Mouse (Mus musculus) inflammation-experienced regulatory T-cells, adult 6 months (primary cell): ENCODE results near the gene Celf2. TPM values are rescaled to one million over a fixed set of nuclear protein-coding genes. Genes with fewer than 3 reads are reported as not detected.
A peak's percentile ranks its signal among the peaks of the same experiment; 100 is the strongest.

ENCODE experiments used
- ATAC-seq: one replicate; pipeline ENCODE4 v1.8.0; 2017
- polyA plus RNA-seq, 3 experiments: library from polyadenylated mRNA; unstranded; fragments of 100-300 nt; shearing (Covaris generic); gene quantifications; one replicate each; pipeline ENCODE4 v1.2.1; 2017

Celf2 gene
- polyA plus RNA-seq, 3 experiments from 2014 or later, result 179 to 241 (median 217) TPM

DNA sequence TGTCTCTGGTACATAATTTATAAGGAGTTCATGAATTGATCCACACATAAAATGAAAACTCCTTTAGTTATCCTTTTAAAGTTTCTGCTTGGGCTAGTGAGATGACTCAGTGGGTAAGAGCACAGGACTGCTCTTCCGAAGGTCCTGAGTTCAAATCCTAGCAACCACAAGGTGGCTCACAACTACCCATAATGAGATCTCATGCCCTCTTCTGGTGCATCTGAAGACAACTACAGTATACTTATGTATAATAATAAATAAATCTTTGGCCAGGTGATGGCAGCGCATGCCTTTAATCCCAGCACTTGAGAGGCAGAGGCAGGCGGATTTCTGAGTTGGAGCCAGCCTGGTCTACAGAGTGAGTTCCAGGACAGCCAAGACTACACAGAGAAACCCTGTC is 934.0 kb downstream of the Celf2 start:
- peak; percentile 35 for ATAC-seq

DNA sequence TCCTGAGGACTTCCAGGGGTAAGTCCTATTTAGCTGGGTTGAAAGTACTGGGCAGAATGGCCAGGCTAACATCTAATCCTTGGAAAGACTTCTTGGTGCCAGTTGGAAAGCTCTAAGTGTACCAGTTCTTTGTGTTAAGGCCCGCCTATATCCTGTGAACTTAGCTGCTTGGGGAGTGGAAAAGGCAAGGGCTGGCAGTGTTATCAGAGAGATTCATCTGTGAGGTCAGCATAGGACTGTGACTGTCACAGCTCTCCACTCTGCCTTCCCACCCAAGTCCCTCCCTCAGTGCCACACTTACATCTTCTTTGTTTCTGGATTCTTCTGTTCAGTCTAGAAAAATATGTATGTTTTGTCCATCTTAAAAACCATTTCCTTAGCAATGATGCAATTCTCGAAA is 935.7 kb downstream of the Celf2 start:
- no peak for ATAC-seq

DNA sequence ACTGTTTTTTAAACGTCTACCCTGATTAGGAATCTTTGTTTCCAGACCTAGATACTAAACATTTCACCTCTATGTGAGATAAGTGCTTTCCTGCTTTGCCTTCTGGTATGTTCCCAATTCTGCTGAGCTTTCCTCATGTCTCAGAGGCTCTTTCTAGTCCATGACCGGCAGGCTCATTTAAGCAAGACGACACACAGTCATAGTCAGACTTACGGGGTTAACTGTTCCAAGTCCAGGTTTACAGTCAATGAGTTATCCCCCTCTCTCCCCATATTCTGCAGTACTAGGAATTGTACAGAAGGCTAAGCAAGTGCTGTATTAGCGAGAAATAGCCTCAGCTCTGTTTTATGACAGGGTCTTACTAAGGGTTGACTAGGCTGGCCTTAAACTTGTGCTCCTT is 936.4 kb downstream of the Celf2 start:
- ATAC-seq, result no peak

DNA sequence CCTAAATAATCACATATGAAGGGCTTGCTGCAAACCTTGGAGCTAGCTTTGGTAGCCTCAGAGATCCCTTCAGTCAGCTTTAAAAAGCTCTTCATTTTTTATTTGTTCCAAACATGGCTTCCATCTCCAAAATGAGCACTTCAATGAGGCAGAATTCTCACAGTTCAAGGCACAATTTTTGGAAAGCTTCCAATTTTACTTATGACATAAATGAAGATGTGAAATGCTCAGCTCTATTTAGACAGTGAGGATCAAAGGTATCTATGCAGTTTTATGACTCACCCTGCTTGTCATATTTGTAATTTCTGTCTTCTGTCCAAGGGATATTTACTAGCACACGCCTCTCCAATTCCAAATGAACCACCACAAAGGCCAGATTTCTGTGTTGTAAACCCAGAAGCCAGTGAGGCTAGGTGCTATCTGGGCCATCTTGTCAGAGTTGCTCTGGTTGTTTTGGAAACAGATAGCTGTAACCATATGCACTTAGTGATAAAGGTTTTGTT is 940.3 kb downstream of the Celf2 start:
- ATAC-seq, result peak; percentile 51

DNA sequence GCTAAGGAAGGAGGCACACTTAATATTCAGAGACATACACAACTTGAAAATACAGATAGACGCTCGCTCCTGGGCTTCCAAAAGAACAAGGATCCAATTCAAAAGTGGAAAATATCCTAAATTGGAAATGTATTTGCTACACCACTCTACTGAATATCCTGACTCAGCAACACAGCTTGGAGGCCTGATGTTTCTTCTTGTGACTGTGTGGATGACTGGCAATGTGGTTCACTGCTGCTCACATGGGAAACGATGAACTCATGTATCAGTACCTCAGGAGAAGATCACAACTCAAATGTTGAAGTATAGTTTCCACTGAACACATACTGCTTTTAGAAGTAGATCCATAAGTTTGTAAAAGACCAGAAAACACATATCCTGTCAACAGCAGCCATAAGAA is 944.2 kb downstream of the Celf2 start:
- no peak for ATAC-seq

DNA sequence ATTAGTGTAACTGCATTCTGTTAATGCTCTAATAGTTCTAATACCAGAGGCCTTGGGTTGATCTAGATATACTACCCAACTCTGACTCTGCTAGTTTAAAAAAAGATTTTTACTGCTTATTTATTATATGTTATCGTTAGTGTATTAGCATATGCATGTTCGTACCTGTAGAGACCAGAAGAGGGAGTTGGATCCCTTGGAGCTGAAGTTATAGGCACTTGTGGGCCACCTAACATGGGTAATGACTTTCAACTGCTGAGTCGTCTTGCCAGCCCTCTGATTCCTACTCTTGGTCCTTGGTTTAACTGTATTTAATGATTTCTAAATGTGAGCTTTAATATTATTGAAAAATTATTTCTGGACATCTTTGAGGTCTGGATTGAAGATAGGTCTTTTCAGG is 948.0 kb downstream of the Celf2 start:
- no peak for ATAC-seq

DNA sequence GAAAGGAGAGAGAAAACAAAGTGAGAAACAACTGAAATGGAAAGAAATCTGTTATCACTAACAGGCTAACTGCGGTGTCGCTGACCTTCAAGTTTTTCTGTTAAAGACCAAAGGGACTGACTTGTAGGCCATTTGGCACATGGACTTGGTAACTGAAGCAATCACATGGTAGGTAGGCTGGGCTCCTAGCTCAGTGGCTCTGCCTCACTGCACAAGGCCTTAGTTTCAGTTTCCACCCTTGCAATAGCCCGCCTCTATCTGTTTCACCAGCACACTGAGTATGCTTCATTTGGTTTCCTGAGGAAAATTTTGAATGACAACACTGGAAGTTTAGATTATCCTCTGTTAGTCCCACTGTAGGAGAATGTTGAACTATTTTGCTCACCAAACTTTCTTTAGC is 948.6 kb downstream of the Celf2 start:
- no peak for ATAC-seq

DNA sequence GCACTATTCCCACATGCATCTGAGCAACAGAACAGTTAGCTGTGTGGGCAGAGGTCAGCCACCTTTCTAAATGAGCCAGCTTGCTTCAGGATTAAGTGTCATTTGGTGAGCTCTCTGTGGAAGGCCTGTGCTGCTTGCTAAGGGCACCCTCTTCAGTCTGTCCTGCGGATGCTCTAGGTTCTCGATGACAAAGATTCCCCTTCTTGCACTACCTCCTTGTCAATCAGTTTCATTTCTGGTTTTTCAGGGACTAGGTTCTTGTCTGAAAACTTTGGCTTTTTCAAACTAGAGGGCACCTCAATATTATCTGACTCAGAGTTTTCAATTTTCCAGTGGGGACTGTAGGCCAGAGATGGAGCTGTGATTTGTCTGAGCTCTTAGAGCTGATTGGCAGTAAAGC is 949.8 kb downstream of the Celf2 start:
- ATAC-seq, result no peak

DNA sequence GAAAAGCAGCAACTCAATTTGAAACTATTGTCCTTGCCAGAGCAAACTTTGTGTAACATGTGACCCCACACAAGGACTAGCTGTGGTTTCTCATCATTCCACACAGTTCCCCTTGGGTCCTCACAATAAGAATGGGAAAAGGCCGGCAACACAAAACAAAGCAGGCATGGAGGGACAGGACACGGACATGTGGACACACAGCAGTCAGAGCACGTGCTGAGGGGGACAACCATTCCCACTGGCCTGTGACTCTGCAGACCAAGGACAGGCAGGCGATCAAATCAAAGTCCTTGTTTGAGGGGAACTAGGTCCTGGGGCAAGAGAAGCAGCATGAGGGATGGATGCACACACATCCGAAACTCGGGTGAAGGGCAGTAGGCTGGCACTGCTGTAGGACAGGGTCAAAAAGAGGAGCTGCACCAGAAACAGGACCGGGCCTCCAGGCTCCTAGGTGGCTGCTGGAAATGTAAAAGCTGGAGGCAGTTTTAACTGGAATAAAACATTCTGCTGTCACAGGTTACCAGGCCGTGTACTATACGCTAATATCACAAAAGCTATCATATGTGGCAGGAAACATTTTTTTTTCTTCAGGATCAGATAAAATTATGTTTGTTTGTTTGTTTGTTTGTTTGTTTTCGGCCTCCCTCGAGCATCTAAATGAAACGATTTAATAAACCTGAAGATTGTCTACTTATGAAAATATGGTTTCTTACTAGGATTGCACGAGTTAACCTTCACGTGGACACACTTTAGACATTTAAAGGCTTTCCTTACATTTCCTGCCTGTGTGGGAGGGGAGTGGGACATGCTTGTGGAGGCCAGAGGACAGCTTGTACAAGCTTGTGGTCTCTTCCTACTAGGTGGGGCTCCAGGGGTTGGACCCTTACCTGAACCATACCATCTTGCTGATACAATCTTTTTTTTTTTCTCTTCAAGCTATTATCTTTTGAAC is 950.8 kb downstream of the Celf2 start:
- ATAC-seq, result no peak

DNA sequence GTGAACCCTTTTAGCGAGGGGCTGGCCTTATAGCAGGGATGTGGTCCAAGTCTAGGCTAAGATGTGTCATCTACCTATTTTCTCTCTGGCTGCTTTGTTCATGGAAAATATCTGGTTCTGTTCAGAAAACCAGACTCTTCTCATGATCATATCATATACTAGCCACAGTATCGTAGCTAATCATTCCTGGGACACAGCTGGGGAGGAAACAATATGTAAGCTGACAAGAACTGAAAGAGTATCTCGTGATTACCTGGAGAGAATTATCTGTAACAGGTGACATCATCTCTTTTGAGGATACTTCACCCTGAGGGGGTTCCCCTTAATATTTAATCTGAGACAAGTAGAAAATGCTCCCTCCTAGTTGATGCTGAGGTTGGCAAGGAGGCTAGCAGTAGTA is 951.6 kb downstream of the Celf2 start:
- peak; percentile 63 for ATAC-seq

DNA sequence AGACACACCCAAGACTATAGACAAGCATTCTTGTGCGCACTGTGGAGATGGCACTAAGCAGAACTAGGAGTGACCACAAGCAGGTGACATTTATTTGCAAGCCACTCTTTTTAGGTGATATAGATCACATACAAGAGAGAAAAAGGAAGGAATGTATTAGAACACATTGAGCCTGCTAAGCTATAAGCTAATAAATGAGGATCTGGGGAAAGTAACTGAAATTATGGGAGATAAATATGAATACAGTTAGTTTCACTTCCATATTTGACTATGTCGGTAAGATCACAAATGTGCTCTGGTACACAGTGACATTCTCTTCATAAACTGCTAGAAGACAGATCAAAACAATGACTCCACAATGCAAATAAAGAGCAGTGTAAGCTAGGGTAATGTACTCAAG is 952.5 kb downstream of the Celf2 start:
- ATAC-seq, result no peak

DNA sequence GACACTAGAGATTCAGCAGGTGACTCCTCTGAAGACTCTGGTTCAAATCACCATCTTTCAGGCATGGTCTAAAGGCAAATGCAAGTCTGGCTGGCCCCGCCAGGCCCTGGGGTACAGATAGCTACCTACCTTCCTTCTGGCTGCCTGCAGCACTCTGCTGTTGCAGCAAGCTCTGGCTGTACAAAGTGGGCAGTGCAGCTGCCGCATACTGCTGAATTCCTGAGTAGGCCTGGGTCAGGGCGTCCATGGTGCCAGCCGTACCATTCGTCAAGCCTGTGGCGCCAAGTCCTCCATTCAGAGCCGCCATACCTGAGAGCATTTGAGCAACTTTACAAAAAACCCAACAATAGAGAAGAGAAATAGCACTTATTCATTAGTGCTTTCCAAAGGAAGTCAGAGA is 955.7 kb downstream of the Celf2 start:
- no peak for ATAC-seq

DNA sequence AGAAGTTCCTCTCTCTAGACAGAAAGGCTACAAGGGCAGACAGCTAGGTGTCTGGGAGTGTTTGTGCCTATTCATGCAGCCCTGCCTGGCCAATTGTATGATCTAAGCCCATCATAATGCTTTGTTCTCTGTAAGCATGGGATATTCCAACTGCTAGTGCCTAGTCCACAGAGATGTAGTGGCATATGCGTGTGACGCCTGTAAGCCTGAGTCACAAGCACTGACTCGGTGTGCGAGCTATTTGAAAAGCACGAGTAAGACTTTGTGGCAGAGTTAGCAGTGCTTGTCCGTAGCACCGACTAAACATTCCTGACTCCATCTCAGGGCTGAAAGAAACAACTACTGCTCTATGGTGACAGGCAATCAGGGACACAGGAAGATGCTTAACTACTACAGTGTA is 960.1 kb downstream of the Celf2 start:
- no peak for ATAC-seq

DNA sequence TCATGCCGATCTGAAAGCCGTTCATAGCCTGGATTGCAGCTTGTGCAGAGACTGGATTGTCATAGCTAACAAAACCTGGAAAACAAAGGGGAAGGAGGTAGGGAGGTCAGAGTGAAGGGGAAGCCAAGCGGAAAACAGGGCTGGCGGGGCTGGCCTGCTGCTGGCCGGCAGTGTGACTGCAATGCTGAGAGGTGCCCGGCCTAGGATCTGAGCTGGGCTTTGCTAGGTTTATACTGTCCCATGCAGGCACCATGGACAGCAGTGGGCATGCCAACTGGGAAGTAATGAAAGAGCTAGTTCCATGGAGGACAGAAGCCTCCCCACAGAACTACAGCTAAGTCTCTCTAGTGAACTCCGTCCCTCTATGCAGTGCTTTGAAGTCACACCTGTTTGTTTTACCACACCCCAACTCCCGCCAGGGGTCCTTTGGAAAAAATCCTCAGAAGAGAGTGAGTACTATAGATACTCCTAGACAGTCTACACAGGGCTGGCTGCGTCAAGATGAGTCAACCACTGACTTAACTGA is 962.2 kb downstream of the Celf2 start:
- ATAC-seq, result no peak

DNA sequence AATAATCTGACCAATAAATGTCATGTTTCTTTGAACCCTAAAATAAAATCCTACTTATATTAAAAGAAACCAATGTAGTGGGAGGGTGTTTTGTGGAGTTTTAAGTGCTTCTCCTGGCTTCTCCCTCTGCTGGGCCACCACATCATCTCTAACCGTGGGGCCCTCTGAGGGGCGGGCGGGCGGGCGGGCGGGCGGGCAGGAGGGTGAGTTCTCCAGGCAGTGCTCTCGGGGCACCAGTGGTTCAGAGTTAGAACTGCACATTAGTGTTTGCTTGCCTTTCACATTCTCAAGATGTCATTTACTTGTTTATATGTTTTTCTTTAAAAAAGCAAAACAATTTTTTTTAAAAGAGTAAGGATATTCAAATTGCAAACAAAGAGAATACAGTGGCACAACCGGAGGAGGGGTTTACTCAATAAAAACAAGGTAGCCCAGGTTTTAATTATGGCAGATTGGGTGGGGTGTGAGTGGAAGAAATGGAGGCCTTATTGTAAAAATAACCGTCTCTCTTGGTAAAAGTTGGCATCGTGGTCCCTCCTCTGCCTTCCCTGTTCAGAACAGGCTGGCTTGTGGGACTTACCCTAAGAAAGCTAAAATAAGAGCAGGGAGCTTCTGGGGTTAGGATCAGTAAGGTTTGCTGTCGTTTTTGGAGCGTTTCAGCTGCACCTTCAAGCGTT is 962.8 kb downstream of the Celf2 start:
- no peak for ATAC-seq

DNA sequence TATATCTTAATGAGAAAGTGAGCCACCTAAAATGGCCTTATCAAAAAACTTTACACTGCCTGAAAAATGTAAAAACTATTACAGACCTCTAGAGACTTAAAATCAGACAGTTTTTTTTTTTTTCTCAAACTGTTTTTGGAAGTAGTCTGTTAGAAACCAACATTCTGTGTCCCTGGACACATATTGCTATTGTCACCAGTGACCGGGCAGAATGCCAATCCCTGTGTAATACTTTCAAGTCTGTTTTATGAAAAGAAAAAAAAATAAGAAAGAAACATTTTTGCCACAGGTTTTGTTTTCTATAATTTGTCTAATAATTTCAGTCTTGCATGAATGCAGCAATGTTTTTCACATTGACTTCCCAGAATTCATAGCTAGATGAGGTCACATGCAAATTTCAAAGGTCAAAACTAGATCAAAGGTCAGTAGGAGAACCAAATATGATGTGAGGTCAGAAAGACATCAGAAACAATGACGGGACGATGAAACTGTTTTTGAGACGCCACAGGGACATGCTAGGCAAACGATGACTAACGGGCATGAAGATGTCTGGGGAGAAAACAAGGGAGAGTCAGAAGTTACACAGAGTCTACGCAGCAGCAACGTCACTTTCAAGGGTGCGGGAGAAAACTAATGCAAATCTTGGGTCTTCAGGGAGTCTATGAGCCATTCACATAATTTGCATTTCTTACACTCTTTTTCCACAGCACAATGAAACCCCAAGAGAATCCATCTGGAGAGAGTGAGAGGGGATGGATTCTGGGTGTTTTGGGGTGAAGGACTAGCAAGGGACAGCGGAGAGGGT is 964.0 kb downstream of the Celf2 start:
- ATAC-seq, result no peak

DNA sequence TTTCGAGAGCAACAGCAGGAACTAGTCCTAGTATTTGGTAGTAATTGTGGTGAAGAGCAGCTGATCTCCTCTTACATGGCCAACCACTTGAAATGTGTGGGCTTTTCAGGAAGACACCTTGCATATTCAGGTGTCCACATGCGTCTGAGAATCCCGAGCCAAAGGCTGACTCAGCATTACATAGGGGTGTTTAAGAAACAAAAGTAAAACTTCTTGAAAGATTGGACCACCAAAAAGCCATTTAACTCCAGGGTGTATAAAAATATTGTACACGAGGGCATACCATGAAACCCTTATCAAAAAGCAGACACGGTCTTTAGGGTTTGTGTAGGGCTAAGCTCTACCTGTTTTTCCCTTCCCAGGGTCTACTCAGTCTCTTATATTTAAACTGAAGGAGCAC is 965.7 kb downstream of the Celf2 start:
- ATAC-seq, result no peak

DNA sequence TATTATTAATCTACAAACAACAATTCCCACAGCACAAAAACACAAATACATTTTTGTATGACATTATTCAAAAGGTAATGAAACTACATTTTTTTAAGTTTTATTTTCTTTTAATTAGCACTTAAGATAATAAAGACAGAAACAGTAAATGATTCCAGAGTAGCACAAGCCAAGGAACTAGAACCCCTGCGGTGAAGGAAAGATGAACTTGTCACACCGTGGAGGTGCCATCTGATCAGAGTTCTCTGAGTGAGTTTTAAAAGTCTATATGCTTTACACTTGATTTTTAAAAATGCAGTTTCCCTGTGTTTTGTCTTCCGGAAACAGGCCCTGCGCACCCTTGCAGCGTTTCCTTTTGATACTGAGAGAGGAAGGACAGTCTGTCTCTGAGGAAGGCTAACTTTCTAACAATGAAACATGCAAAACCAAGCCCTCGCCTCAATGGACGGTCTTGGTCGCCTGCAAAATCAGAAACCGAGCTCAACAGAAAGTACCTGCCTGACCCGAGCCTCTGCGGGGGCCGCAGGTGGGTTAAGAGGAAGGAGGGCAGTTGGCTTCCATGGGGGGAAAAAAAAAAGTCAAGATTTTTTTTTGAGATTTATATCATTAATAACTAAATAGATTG is 966.7 kb downstream of the Celf2 start:
- ATAC-seq, result no peak

DNA sequence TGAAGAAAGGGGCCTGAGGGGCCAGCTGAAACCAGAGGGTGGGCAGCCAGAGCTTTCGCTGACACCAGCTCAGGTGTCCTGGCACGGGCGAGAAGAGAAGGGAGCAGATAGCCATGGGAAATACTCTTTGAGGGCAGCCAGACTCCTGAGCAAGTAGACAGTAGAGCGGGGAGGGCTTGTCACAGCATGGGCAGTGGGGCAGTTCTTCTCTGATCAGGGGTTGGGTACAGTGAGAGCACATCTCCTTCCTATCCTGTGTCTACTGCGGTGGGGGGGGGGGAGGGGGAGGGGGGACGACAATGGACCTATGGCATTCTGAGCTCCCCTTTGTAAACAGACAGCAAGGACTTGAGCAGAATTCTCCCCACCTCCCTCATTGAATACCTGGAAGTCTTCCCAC is 968.5 kb downstream of the Celf2 start:
- ATAC-seq, result no peak

DNA sequence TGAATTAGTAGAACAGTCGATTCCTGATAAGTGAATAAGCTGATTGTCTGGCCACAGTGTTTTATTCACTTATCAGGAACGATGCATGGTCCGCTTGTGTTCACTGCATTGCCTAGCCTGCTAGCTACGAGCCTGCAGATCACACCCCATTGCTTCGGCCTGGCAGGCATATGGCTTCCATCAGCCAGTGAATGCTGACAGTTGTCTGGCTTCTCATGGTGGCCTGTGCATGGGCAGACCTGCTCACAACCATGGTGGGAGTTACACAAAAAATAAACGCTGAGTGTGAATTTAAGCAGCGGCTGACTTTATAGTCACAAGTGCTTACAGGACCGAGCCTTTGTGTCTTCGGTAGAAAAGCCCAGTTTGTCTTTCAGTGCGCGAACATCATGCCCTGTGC is 969.3 kb downstream of the Celf2 start:
- no peak for ATAC-seq

DNA sequence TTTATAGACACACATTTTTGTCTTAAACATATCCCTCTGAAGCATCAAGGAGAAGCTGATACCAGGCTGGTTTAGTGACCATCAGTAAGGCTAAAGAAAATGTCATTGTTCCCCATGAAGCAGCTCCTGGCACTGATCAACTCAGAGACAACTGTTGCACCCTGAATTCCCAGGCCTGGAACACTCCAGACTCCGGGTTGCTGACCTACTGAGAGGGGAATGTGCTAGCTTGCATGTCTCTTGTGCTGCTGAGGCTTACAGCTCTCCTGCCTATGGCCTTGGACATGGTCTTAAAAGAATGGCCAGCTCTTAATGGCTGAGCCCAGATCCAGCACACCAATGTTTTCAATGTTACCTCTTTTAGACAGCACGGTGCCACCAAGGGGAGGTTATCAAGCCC is 970.9 kb downstream of the Celf2 start:
- ATAC-seq, result no peak

DNA sequence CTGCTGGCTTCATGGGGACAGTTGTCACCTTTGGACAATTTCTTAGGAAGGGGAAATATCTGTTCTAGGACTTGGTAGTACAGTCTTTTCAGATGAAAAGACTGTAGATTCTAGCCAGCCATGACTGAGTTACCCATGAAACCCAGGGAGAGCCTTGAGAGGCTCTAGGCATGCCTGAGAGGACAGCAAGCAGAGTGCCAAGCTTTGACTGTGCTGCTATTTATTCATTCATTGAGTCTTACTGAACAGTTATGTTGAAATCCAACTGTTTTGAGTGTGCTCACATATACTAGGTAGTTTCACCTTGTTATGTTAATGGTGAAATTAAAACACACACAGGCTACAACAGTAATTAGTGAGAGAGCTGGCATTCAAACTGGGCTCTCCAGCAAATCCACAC is 971.3 kb downstream of the Celf2 start:
- no peak for ATAC-seq
